Mouse (Mus musculus): ENCODE data around the gene Rab33b. TPM values are rescaled to one million over a fixed set of nuclear protein-coding genes. Genes with fewer than 3 reads are reported as not detected.
A peak's percentile ranks its signal among the peaks of the same experiment; 100 is the strongest.

Gene Rab33b
- polyA plus RNA-seq, 1 experiment from 2014 or later = 19.7 TPM

GRCm38 (mm10) chr3:51490088-51490753 is 6.5 kb downstream of the Rab33b start:
- 92% methylated on average over 7 of the region's 7 CpGs for WGBS
- no peak overlapping the region for H3K27ac ChIP-seq (replicated peaks)
- ATAC-seq (ENCODE audit: low FRiP score, low read depth) = no peak

GRCm38 (mm10) chr3:51493272-51493838 is 9.6 kb downstream of the Rab33b start:
- peaks cover 24% of the 10 kb centered on the region for H3K36me3 ChIP-seq
- H3K4me2 ChIP-seq (replicated peaks) = no peak overlapping the region
- H3K27ac ChIP-seq (replicated peaks) = no peak overlapping the region
- no peaks in the 10 kb centered on the region for H3K27me3 ChIP-seq
- 93% methylated on average over 13 of the region's 13 CpGs for WGBS
- H3K9ac ChIP-seq (replicated peaks) = no peak overlapping the region
- no peaks in the 10 kb centered on the region for H3K4me1 ChIP-seq
- ATAC-seq (ENCODE audit: low FRiP score, low read depth) = no peak
- no peaks in the 10 kb centered on the region for H3K9me3 ChIP-seq
- H3K4me3 ChIP-seq = no peak overlapping the region

More at GRCm38 (mm10) chr3:51490088-51490753, 6.5 kb downstream of the Rab33b start:
- no peak overlapping the region for H3K4me3 ChIP-seq
- H3K4me2 ChIP-seq (replicated peaks) = no peak overlapping the region
- no peaks in the 10 kb centered on the region for H3K9me3 ChIP-seq
- no peaks in the 10 kb centered on the region for H3K27me3 ChIP-seq
- no peak overlapping the region for H3K9ac ChIP-seq (replicated peaks)
- peaks cover 21% of the 10 kb centered on the region for H3K36me3 ChIP-seq
- H3K4me1 ChIP-seq = peaks cover 7% of the 10 kb centered on the region

GRCm38 (mm10) chr3:51494466-51494865 is 10.7 kb downstream of the Rab33b start:
- Histone ChIP-seq H3K9ac (replicated peaks) (no peak overlapping the region), H3K9me3 (no peaks in the 10 kb centered on the region), H3K27ac (replicated peaks) (no peak overlapping the region), H3K27me3 (no peaks in the 10 kb centered on the region), H3K36me3 (peaks cover 20% of the 10 kb centered on the region), H3K4me3 (no peak overlapping the region), H3K4me2 (replicated peaks) (no peak overlapping the region), H3K4me1 (no peaks in the 10 kb centered on the region)
- 94% methylated on average over 2 of the region's 2 CpGs for WGBS
- no peak for ATAC-seq (ENCODE audit: low FRiP score, low read depth)

GRCm38 (mm10) chr3:51495646-51496045 is 11.9 kb downstream of the Rab33b start:
- no peak for ATAC-seq (ENCODE audit: low FRiP score, low read depth)
- 93% methylated on average over 9 of the region's 9 CpGs for WGBS

GRCm38 (mm10) chr3:51497978-51498377 is 14.3 kb downstream of the Rab33b start:
- 90% methylated on average over 1 of the region's 1 CpGs for WGBS

More at GRCm38 (mm10) chr3:51495646-51496045, 11.9 kb downstream of the Rab33b start:
- no peak overlapping the region for H3K4me3 ChIP-seq
- H3K27me3 ChIP-seq = no peaks in the 10 kb centered on the region
- no peaks in the 10 kb centered on the region for H3K9me3 ChIP-seq
- H3K36me3 ChIP-seq = peaks cover 20% of the 10 kb centered on the region
- no peak overlapping the region for H3K9ac ChIP-seq (replicated peaks)
- H3K27ac ChIP-seq (replicated peaks) = no peak overlapping the region
- H3K4me2 ChIP-seq (replicated peaks) = no peak overlapping the region
- no peaks in the 10 kb centered on the region for H3K4me1 ChIP-seq

GRCm38 (mm10) chr3:51498659-51499058 is 14.9 kb downstream of the Rab33b start:
- Histone ChIP-seq H3K36me3 (peaks cover 13% of the 10 kb centered on the region), H3K9ac (replicated peaks) (no peak overlapping the region), H3K4me3 (no peak overlapping the region), H3K27ac (replicated peaks) (no peak overlapping the region), H3K9me3 (no peaks in the 10 kb centered on the region), H3K4me2 (replicated peaks) (no peak overlapping the region), H3K27me3 (no peaks in the 10 kb centered on the region), H3K4me1 (no peaks in the 10 kb centered on the region; the same call in 1 of the 2 replicates)
- 78% methylated on average over 5 of the region's 5 CpGs for WGBS
- no peak for ATAC-seq (ENCODE audit: low FRiP score, low read depth)

More at GRCm38 (mm10) chr3:51497978-51498377, 14.3 kb downstream of the Rab33b start:
- Histone ChIP-seq H3K4me3 (no peak overlapping the region), H3K4me2 (replicated peaks) (no peak overlapping the region), H3K27me3 (no peaks in the 10 kb centered on the region), H3K36me3 (peaks cover 19% of the 10 kb centered on the region), H3K27ac (replicated peaks) (no peak overlapping the region), H3K4me1 (no peaks in the 10 kb centered on the region; the same call in 1 of the 2 replicates), H3K9me3 (no peaks in the 10 kb centered on the region), H3K9ac (replicated peaks) (no peak overlapping the region)
- ATAC-seq (ENCODE audit: low FRiP score, low read depth) = no peak

- Histone ChIP-seq H3K27ac (replicated peaks) (no peak overlapping the region), H3K9me3 (no peaks in the 10 kb centered on the region), H3K36me3 (0 out of 2 replicates have a peak, but pooled peaks cover 5% of the 10 kb centered on the region), H3K9ac (replicated peaks) (no peak overlapping the region), H3K4me2 (replicated peaks) (no peak overlapping the region), H3K4me3 (no peak overlapping the region), H3K27me3 (no peaks in the 10 kb centered on the region), H3K4me1 (peaks cover 6% of the 10 kb centered on the region)
- ATAC-seq (ENCODE audit: low FRiP score, low read depth) = no peak
- WGBS = 92% methylated on average over 4 of the region's 4 CpGs
These were observed 16.2 kb downstream of the Rab33b start for GRCm38 (mm10) chr3:51499876-51500275.

- ATAC-seq (ENCODE audit: low FRiP score, low read depth) = no peak
These were observed 20.7 kb downstream of the Rab33b start for GRCm38 (mm10) chr3:51504385-51504952.

GRCm38 (mm10) chr3:51505465-51505864 is 21.7 kb downstream of the Rab33b start:
- H3K9me3 ChIP-seq = no peaks in the 10 kb centered on the region
- 58% methylated on average over 19 of the region's 19 CpGs for WGBS
- H3K36me3 ChIP-seq = no peaks in the 10 kb centered on the region
- no peak overlapping the region for H3K4me3 ChIP-seq
- H3K4me2 ChIP-seq (replicated peaks) = no peak overlapping the region
- H3K9ac ChIP-seq (replicated peaks) = no peak overlapping the region
- 0 out of 2 replicates have a peak, but pooled peaks have one; percentile 34 for ATAC-seq (ENCODE audit: low FRiP score, low read depth)
- peaks cover 8% of the 10 kb centered on the region for H3K4me1 ChIP-seq
- H3K27ac ChIP-seq (replicated peaks) = peak overlapping the region; percentile 58
- H3K27me3 ChIP-seq = no peaks in the 10 kb centered on the region

More at GRCm38 (mm10) chr3:51504385-51504952, 20.7 kb downstream of the Rab33b start:
- Histone ChIP-seq H3K9ac (replicated peaks) (no peak overlapping the region), H3K36me3 (no peaks in the 10 kb centered on the region), H3K4me2 (replicated peaks) (no peak overlapping the region), H3K4me1 (peaks cover 8% of the 10 kb centered on the region), H3K9me3 (no peaks in the 10 kb centered on the region), H3K27ac (replicated peaks) (no peak overlapping the region), H3K27me3 (no peaks in the 10 kb centered on the region), H3K4me3 (no peak overlapping the region)
- WGBS = 78% methylated on average over 11 of the region's 11 CpGs

- Histone ChIP-seq H3K4me3 (no peak overlapping the region), H3K27me3 (no peaks in the 10 kb centered on the region), H3K27ac (replicated peaks) (no peak overlapping the region), H3K36me3 (no peaks in the 10 kb centered on the region), H3K4me2 (replicated peaks) (no peak overlapping the region), H3K9ac (replicated peaks) (no peak overlapping the region), H3K4me1 (no peaks in the 10 kb centered on the region), H3K9me3 (no peaks in the 10 kb centered on the region)
- no peak for ATAC-seq (ENCODE audit: low FRiP score, low read depth)
- 32% methylated on average over 8 of the region's 8 CpGs for WGBS
These were observed 27.2 kb downstream of the Rab33b start for GRCm38 (mm10) chr3:51510903-51511302.

GRCm38 (mm10) chr3:51511983-51512382 is 28.3 kb downstream of the Rab33b start:
- Histone ChIP-seq H3K27ac (replicated peaks) (no peak overlapping the region), H3K36me3 (no peaks in the 10 kb centered on the region), H3K4me2 (replicated peaks) (no peak overlapping the region), H3K27me3 (no peaks in the 10 kb centered on the region), H3K4me3 (no peak overlapping the region), H3K4me1 (no peaks in the 10 kb centered on the region), H3K9ac (replicated peaks) (no peak overlapping the region), H3K9me3 (no peaks in the 10 kb centered on the region)
- no peak for ATAC-seq (ENCODE audit: low FRiP score, low read depth)
- 95% methylated on average over 5 of the region's 5 CpGs for WGBS

GRCm38 (mm10) chr3:51517467-51517866 is 33.7 kb downstream of the Rab33b start:
- H3K4me1 ChIP-seq = no peaks in the 10 kb centered on the region
- no peaks in the 10 kb centered on the region for H3K9me3 ChIP-seq
- no peak overlapping the region for H3K9ac ChIP-seq (replicated peaks)
- no peak overlapping the region for H3K4me2 ChIP-seq (replicated peaks)
- no peak for ATAC-seq (ENCODE audit: low FRiP score, low read depth)
- no peak overlapping the region for H3K27ac ChIP-seq (replicated peaks)
- H3K27me3 ChIP-seq = no peaks in the 10 kb centered on the region
- 75% methylated on average over 4 of the region's 4 CpGs for WGBS
- H3K4me3 ChIP-seq = no peak overlapping the region
- peaks cover 30% of the 10 kb centered on the region for H3K36me3 ChIP-seq
